Mouse (Mus musculus): ENCODE data around the gene Fat3. TPM values are rescaled to one million over a fixed set of nuclear protein-coding genes. Genes with fewer than 3 reads are reported as not detected.

Gene Fat3
- polyA plus RNA-seq, 1 experiment from 2014 or later = 0.20 TPM

DNA sequence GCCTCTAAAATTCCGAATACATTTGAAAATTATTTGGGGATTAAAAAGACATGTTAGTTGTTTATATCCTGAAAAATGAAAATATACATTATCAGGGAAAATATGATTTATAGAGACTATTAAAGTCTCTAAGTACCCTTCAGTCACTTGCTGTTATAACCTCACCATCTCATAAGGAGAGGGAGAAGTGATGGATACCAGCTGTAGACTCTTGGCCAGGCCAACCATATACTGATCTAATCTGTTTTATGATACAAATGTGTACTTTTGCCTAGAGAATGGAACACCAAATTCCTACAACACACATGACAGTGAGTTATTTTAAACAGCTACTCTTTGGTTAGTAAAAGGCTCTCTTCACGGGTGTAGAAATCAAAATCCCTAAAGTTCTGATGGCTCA is 208.6 kb downstream of the Fat3 start:
- 63% methylated on average over 2 of the region's 2 CpGs for WGBS
- Histone ChIP-seq H3K4me2 (replicated peaks; ENCODE audit: low read depth) (no peak overlapping the region), H3K4me3 (ENCODE audit: low read depth, low read length) (no peak overlapping the region), H3K4me1 (replicated peaks; ENCODE audit: control insufficient read depth, insufficient read depth, low read length) (no peaks in the 10 kb centered on the region), H3K9me3 (ENCODE audit: control insufficient read depth) (no peaks in the 10 kb centered on the region), H3K27me3 (replicated peaks; ENCODE audit: control insufficient read depth, insufficient read depth, low read length) (no peaks in the 10 kb centered on the region), H3K9ac (ENCODE audit: low read depth, low read length) (no peak overlapping the region), H3K27ac (ENCODE audit: low read depth, low read length) (no peak overlapping the region), H3K36me3 (ENCODE audit: control insufficient read depth, insufficient read depth) (no peaks in the 10 kb centered on the region)
- no peak for TF ChIP-seq CTCF (IDR thresholded peaks at IDR 0.05; ENCODE audit: low read depth)
- no peak for ATAC-seq

DNA sequence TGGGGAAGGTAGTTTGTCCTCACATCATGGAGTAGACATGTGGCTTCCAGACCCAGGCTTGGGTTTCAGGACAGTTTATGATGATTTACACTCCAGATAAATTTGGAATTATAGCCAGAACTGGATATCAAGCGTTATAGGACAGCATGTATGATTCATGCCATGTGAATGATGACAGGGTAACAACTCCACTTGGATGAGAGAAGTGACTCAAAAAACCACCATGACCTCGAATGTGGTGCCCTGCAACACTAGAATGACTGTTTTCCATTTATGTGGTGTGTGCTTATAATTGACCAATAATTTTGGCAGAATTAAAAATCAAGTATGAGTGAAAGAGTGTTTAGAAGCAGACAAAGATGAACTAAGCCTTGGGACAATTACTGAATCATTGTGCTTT is 210.2 kb downstream of the Fat3 start:
- no peak for TF ChIP-seq CTCF (IDR thresholded peaks at IDR 0.05; ENCODE audit: low read depth)
- Histone ChIP-seq H3K4me3 (ENCODE audit: low read depth, low read length) (no peak overlapping the region), H3K4me1 (replicated peaks; ENCODE audit: control insufficient read depth, insufficient read depth, low read length) (no peaks in the 10 kb centered on the region), H3K27me3 (replicated peaks; ENCODE audit: control insufficient read depth, insufficient read depth, low read length) (no peaks in the 10 kb centered on the region), H3K9ac (ENCODE audit: low read depth, low read length) (no peak overlapping the region), H3K4me2 (replicated peaks; ENCODE audit: low read depth) (no peak overlapping the region), H3K27ac (ENCODE audit: low read depth, low read length) (no peak overlapping the region), H3K9me3 (ENCODE audit: control insufficient read depth) (no peaks in the 10 kb centered on the region), H3K36me3 (ENCODE audit: control insufficient read depth, insufficient read depth) (no peaks in the 10 kb centered on the region)
- no peak for ATAC-seq
- 79% methylated on average over 2 of the region's 2 CpGs for WGBS

DNA sequence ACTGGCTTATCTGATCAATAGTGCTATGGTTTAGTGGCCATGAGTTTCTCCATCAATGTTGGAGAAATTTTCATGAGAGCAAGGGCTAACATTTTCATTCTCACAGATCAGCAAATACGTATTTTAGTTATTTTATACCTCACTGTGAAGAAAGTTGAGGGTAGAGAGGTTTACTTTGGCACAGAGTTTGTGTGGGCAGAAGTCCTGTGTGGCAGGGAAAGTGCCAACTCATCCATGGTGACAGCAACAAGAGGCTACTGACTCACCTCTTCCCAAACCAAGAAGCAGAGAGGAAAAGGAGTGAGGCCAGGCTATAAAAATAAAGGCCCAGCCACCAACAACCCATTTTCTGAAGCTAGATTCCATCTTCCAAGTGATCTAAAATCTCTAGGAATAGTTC is 218.1 kb downstream of the Fat3 start:
- Histone ChIP-seq H3K4me1 (replicated peaks; ENCODE audit: control insufficient read depth, insufficient read depth, low read length) (no peaks in the 10 kb centered on the region), H3K9ac (ENCODE audit: low read depth, low read length) (no peak overlapping the region), H3K4me3 (ENCODE audit: low read depth, low read length) (no peak overlapping the region), H3K9me3 (ENCODE audit: control insufficient read depth) (no peaks in the 10 kb centered on the region), H3K4me2 (replicated peaks; ENCODE audit: low read depth) (no peak overlapping the region), H3K27me3 (replicated peaks; ENCODE audit: control insufficient read depth, insufficient read depth, low read length) (no peaks in the 10 kb centered on the region), H3K36me3 (ENCODE audit: control insufficient read depth, insufficient read depth) (no peaks in the 10 kb centered on the region), H3K27ac (ENCODE audit: low read depth, low read length) (no peak overlapping the region)
- ATAC-seq = no peak
- 75% methylated on average over 1 of the region's 1 CpGs for WGBS
- no peak for TF ChIP-seq CTCF (IDR thresholded peaks at IDR 0.05; ENCODE audit: low read depth)

DNA sequence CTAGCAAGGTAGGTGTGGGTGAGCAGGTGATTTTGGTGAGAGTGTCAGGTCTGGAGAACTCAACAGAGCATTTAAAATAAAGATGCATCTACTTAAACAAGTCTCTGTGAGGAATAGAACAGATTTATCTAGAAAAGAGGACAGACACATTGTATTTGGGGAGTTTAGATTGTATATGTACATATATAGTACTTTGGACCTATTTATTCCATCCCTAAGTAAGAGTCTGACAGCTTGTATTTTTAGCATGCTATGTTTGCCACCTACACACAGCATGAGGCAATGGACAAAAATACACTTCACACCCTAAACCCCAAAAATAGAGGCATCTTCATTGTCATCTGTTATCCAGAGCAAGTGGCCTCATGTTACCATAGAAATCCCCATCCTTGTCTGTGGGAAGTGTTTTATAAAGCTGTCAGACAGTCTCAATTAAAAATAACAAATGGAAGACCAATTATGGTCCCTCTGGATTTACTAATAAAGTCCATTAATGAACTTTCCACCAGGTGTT is 218.7 kb downstream of the Fat3 start:
- Histone ChIP-seq H3K4me2 (replicated peaks; ENCODE audit: low read depth) (no peak overlapping the region), H3K27ac (ENCODE audit: low read depth, low read length) (no peak overlapping the region), H3K4me1 (replicated peaks; ENCODE audit: control insufficient read depth, insufficient read depth, low read length) (no peaks in the 10 kb centered on the region), H3K9ac (ENCODE audit: low read depth, low read length) (no peak overlapping the region), H3K9me3 (ENCODE audit: control insufficient read depth) (no peaks in the 10 kb centered on the region), H3K4me3 (ENCODE audit: low read depth, low read length) (no peak overlapping the region), H3K27me3 (replicated peaks; ENCODE audit: control insufficient read depth, insufficient read depth, low read length) (no peaks in the 10 kb centered on the region), H3K36me3 (ENCODE audit: control insufficient read depth, insufficient read depth) (no peaks in the 10 kb centered on the region)
- TF ChIP-seq CTCF (IDR thresholded peaks at IDR 0.05; ENCODE audit: low read depth) = no peak
- no peak for ATAC-seq

DNA sequence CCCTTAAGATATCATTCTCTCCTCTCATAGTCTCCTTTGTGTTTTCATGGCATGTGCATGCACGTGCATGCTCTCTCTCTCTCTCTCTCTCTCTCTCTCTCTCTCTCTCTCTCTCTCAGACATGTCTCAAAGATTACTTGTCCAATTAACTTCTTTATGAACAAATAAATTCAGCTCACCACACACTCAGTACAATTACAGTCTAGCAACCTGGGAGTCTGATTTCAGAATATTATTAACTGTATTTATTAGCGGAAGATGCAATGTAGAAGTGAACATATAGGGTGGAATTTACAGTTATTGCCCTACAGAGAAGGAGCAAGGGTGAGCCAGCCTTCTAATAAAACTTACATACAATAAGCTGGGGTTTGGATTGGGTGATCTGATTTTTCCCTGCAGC is 225.5 kb downstream of the Fat3 start:
- Histone ChIP-seq H3K27me3 (replicated peaks; ENCODE audit: control insufficient read depth, insufficient read depth, low read length) (no peaks in the 10 kb centered on the region), H3K9ac (ENCODE audit: low read depth, low read length) (no peak overlapping the region), H3K4me3 (ENCODE audit: low read depth, low read length) (no peak overlapping the region), H3K36me3 (ENCODE audit: control insufficient read depth, insufficient read depth) (no peaks in the 10 kb centered on the region), H3K4me2 (replicated peaks; ENCODE audit: low read depth) (no peak overlapping the region), H3K4me1 (replicated peaks; ENCODE audit: control insufficient read depth, insufficient read depth, low read length) (no peaks in the 10 kb centered on the region), H3K9me3 (ENCODE audit: control insufficient read depth) (no peaks in the 10 kb centered on the region), H3K27ac (ENCODE audit: low read depth, low read length) (no peak overlapping the region)
- no peak for ATAC-seq
- TF ChIP-seq CTCF (IDR thresholded peaks at IDR 0.05; ENCODE audit: low read depth) = no peak
- WGBS = 81% methylated on average over 2 of the region's 2 CpGs

DNA sequence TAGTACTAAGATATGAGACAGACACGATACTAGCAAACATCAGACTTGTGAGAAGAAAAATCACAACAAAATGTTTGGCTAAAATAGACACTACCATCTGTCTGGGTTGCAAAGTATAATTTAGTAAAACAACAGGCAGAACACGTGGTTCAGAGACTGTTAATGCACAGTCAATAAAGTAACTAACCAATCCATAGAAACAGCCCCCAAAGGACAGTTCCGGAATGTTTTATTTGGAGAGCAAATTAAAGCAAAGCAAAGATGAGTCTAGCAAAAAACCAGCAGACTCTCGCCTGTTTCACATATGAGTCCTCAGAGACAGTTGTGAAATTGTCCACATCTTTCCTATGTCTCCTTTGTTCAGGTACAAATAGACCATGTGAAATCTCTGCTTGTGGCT is 227.0 kb downstream of the Fat3 start:
- Histone ChIP-seq H3K4me2 (replicated peaks; ENCODE audit: low read depth) (no peak overlapping the region), H3K9ac (ENCODE audit: low read depth, low read length) (no peak overlapping the region), H3K4me1 (replicated peaks; ENCODE audit: control insufficient read depth, insufficient read depth, low read length) (no peaks in the 10 kb centered on the region), H3K27me3 (replicated peaks; ENCODE audit: control insufficient read depth, insufficient read depth, low read length) (no peaks in the 10 kb centered on the region), H3K36me3 (ENCODE audit: control insufficient read depth, insufficient read depth) (no peaks in the 10 kb centered on the region), H3K4me3 (ENCODE audit: low read depth, low read length) (no peak overlapping the region), H3K9me3 (ENCODE audit: control insufficient read depth) (no peaks in the 10 kb centered on the region), H3K27ac (ENCODE audit: low read depth, low read length) (no peak overlapping the region)
- ATAC-seq = no peak
- WGBS = 76% methylated on average over 4 of the region's 4 CpGs
- TF ChIP-seq CTCF (IDR thresholded peaks at IDR 0.05; ENCODE audit: low read depth) = no peak

DNA sequence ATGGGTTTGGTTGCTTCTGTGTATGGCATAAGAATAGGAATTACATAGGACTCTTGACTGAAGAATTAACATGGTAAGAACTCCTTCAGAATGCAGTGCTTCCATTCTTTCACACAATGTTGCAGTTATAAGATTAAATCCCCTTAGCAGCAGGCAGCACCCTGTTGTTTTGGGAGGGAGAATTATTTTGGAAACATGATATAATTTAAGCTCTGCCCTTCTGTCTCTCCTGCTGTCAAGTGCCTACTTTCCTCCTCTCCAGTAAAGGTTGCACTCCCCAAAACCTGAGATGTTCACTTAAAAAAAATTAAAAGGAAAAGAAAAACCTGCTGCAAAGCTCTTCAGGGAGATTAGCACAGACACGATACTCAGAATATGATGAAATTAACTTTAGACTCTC is 228.3 kb downstream of the Fat3 start:
- Histone ChIP-seq H3K4me1 (replicated peaks; ENCODE audit: control insufficient read depth, insufficient read depth, low read length) (no peaks in the 10 kb centered on the region), H3K27ac (ENCODE audit: low read depth, low read length) (no peak overlapping the region), H3K9ac (ENCODE audit: low read depth, low read length) (no peak overlapping the region), H3K4me2 (replicated peaks; ENCODE audit: low read depth) (no peak overlapping the region), H3K4me3 (ENCODE audit: low read depth, low read length) (no peak overlapping the region), H3K9me3 (ENCODE audit: control insufficient read depth) (no peaks in the 10 kb centered on the region), H3K27me3 (replicated peaks; ENCODE audit: control insufficient read depth, insufficient read depth, low read length) (no peaks in the 10 kb centered on the region), H3K36me3 (ENCODE audit: control insufficient read depth, insufficient read depth) (no peaks in the 10 kb centered on the region)
- WGBS = 95% methylated on average over 1 of the region's 1 CpGs
- no peak for TF ChIP-seq CTCF (IDR thresholded peaks at IDR 0.05; ENCODE audit: low read depth)
- no peak for ATAC-seq
